Mouse (Mus musculus) forelimb bud, embryonic 11.5 days (tissue): Measurements from ENCODE around the gene 4930558K02Rik.

Source experiments
- DNase-seq: peaks from one replicate; pipeline ENCODE4 v3.0.0-alpha.2; 2012; ENCODE audit warnings: low read depth, low spot score

Gene 4930558K02Rik

DNA sequence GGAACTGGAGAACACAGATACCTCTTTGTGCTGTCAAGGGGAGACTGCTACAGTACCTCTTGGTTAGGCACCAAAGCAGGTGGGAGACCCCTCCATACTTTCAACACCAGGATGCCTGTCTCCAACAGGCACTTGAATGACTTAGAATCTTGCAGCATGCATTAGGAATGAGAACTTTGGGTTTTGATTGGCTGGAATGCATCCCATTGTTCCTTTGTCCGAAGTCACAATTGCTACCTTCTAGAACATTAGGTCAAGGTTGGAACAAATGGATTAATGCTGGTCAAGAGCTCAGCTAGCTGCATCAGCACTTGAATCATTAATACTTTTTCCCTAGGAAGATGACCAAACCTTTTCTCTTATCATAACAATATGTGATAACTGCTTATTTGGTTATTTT, at the start of gene 4930558K02Rik:
TSS of gene 4930558K02Rik (minus strand) at position 101 of the 400 bp plus-strand sequence.
- DNase-seq = no peak

DNA sequence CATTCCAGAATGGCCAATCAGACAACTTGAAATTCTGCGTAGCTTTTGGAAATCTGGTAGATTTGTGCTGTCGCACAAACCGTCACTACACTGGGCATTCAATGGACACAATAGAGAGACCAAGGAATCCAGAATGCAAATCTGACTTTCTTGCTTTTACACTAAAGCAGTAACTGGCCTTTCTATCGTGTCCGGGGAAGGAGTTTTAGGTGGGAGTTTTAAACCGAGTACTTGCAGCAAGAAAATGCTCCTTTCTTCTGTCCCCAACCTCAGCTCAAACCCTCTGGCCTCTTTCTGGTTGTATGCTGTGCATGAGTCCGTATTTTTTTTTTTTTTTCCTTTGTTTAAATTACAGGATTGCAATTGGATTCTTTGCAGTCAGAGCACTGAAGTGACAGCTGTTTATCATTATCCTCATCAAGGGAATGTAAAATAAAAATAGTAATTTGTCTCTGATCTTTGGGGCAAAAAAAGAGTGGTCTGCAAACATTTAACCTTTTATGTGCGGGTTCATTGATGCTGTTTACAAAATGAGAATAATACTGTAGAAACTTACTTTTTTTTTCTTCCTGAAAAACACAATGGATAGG, 44.3 kb upstream of the 4930558K02Rik start:
- no peak for DNase-seq

DNA sequence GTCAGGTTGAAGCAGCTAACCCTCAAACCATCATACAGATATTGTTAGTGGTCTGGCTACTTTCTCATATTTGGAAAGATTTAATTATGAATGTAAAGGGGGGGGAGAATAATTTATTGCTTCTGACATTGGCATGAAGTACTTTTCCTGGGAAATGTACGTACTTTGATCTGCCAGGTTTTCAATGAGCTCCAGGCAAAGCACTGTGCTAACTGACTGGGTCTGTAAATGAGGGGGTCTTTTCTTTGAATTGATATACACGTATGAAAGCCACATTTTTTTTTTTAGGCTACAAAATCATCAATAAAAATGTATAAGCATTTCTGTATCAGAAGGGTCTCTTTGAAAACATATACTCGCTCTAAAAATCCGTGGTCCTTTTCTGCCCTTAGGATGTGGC, 41.3 kb upstream of the 4930558K02Rik start:
- DNase-seq = no peak

GRCm38 (mm10) chr1:162020303-162020731, 40.9 kb upstream of the 4930558K02Rik start:
- peak; percentile 90 for DNase-seq

- no peak for DNase-seq
These were observed 39.2 kb upstream of the 4930558K02Rik start for GRCm38 (mm10) chr1:162018601-162018977.

DNA sequence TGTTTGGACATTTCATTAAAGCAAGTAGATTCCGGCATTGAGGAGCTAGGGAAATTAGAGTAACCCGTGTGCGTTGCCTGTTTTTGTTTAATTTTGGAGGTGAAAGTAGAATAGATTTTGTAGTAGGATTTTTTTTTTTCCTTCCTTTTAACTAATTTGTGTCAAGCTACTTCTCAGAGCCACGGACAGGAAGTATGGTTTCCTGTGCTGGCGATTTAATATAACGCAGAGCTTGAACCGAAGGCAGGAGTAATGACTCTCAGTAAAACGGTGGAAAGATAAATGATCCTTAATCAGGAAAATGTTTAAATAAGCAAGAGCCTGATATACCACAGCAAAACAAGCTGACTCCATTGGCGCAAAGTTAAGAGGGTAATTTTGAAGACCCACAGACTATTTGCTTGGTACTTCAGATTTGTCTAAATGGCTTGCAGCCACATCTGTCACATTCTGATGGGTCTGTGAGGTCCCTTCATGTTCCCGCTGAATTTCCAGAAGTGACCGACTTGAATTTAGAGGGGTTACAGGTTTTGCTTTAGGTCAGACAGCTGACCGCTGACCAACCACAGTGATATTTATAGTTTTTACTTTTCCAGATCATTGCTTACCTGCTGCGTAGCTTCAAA, 38.7 kb upstream of the 4930558K02Rik start:
- no peak for DNase-seq

GRCm38 (mm10) chr1:162016982-162017381, 37.5 kb upstream of the 4930558K02Rik start:
- peak; percentile 95 for DNase-seq

- peak; percentile 81 for DNase-seq
These were observed 35.9 kb upstream of the 4930558K02Rik start for GRCm38 (mm10) chr1:162015247-162015862.

DNA sequence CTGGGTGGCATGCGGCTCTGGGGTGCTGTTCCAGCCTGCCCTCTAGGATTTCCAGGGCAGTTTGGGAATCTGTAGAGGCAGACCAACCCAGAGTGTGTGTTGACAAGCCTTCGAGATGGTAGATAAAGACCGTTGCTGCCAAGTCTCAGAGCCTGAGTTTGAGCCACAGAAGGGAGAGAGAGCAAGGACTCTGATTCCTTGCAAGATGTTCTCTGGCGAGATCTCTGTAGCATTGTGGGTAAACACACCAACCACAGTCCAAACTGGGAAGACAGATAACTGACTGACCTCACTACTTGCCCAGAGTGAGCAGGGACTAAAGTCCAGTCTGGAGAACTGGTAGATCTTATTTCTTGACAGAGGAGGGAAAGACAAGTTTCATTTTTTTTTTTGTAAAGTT, 34.1 kb upstream of the 4930558K02Rik start:
- DNase-seq = no peak

GRCm38 (mm10) chr1:162011523-162012245, 32.2 kb upstream of the 4930558K02Rik start:
- DNase-seq = no peak

- DNase-seq = no peak
These were observed 29.6 kb upstream of the 4930558K02Rik start for GRCm38 (mm10) chr1:162009086-162009485.

- no peak for DNase-seq
These were observed 29.2 kb upstream of the 4930558K02Rik start for GRCm38 (mm10) chr1:162008631-162009067.

DNA sequence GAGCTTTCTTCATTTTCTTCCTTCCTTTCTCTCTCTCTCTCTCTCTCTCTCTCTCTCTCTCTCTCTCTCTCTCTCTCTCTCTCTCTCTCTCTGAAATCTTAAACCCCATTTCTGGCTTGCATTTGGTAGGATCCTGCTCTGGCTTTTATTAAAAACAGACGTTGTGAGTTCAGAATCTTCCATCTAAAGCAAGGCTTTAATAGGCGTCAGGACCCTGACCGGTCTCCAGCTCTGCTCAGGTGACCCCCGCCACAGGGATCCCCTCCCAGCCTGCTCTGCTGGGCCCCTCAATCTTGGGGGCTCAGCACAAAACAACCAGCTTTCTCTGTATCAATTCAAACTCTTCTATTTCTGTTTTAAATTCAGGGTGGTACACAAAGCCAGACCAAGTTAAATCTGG, 28.8 kb upstream of the 4930558K02Rik start:
- DNase-seq = peak; percentile 85

DNA sequence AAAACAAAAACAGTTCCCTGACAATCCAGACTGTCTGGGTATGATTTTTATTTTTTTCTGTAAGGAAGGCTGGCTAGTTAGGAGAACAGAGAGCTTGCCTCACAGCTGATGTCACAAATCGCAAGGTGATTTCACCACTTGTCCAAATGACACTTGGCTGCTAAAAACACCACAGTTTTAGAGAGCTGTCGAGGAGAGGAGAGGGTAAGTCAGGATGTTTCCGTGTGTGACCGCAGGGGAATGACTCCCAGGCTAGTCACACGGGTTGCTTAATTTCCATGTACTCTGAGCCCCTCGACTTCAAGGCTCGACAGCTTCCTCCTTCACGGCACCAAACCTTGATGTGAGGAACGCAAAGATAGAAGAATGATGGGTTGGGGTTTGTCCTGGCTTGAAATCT, 26.7 kb upstream of the 4930558K02Rik start:
- no peak for DNase-seq

DNA sequence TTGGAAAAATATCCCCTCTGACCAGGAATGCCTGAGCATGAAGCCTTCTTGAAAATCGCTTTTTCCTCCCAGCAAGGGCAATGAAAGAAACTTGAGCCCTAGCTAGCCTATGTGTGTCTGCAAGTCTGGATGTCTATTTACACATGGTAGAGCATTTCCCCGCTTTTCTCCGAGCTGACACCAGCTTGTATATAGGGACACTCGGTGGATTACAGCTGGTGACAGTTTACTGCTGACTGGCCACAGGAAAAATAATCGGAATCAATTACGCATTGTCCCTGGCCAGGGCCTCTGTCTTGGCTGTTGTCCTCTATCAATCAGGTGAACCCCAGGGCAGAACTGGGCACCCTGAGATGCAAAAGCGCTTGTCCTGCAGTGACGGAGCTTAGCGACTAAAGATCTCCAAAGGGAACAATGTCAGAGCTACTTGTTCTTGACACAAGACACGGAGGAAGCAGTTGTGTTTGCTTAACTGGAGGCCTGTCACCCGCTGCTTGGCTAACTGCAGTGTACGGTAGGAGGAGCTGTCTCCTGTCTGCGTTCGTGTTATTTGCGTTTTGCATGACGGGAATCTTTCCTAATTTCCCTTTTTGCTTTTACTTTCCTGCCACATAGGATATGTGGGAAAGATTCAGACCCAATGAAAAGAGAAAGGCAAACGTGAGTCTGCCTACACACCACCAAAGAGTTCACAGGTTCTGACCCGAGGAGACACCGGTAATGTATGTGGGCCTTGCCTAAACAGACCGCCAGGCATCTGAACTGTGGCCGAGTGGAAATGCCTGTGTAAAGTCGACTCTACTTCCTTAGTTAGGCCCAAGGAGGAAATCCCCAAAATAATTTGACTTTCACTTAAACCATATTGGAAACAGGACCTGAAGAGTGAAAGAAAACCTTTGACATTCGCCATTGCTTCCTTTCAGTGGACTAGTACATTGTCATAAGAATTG, 25.7 kb upstream of the 4930558K02Rik start:
- no peak for DNase-seq

DNA sequence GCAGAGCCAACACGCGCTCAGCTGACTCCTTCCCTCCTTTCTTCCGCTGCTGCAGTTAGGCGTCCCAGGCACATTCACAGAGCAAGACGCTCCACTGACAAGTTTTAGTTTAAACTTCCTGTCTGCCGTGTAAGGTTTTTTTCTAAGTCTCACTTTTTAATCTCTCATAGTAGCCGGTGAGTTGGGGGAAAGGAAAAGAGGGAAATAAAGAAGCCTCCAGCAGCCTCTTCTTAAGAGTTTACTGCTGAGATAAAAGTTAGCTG, 25.0 kb upstream of the 4930558K02Rik start:
- DNase-seq = no peak

- DNase-seq = no peak
These were observed 24.5 kb upstream of the 4930558K02Rik start for GRCm38 (mm10) chr1:162003729-162004517.

DNA sequence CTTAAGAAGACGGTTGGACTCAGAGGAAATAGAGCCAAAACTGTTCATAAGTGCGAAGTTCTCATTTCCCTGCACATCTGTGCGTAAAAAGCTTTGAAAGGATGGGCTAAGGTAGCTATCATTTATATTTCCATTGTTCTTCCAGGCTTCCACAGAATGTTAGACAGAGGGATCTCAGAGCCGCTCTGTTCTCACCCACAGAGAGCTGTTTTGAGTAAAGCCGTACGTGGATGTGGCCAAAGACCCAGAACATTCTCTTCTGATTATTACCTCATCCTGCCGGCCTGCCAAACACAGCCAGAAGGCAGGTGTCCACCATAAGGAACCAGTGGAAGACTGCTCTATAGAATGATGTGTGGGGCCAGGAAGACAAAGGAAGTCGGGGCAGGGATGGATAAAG, 21.9 kb upstream of the 4930558K02Rik start:
- DNase-seq = no peak

DNA sequence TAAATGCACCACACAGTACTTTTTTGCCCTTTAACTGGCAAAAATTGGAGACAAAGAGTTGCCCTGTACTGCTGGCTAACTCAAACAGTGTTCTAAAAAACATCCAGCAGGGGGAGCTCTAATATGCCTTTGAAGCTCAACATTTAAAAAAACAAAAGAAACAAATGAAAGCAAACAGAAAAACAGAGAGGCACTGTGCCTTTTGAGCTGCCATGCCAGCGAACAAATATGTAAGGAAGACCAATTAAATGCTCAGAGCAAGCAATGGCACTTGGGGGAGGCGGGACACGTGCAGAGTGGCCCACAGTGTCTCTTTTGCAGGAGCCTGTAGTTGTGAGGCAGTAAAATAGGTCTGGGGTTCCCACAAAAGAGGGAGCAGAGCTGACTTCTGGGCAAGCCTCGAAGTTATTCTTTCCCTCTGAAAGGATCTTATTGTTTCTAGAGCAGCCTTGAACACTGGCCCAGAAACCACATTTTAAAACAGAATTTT, 20.5 kb upstream of the 4930558K02Rik start:
- DNase-seq = peak; percentile 93

DNA sequence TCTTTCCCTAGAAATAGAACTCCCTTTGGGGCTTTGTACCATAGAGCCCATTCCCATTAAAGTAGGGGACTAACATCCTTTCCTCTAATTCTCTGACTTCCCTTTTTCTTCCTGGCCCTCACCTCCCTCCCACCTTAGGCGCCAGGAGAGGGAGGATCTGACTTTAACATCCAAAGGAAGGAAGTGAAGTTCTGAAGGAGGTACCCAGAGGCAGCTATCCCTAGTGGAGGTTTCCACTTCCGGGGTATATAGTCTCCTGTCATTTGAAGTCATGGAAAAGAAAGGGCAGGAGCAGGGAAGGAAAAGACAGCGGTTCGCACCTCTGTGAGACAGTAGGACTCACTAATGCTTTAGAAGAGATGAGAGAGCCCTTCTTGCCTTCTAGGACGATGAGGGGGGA, 19.9 kb upstream of the 4930558K02Rik start:
- DNase-seq = no peak

DNA sequence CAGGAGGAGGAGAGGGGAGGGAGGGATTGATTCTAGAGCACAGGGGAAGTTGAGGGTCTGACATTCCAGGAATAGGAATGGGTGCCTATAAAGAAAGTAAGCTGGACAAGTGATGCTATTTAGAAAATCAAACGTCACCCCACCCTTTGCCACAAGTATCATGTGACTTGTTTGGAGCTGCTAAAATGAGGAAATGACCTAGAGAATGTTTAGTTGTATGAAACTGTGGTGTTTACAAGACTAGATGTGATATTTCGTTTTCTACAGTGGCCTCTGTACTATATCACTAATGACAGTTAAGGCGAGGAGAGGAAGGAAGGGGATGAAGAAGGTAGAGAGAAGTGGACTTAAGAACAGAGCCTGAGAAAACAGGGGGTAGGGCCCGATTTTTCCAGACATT, 19.3 kb upstream of the 4930558K02Rik start:
- DNase-seq = no peak
